Mouse (Mus musculus) lung, postnatal 36 days (tissue): ENCODE data around the gene Nhsl1.
"Not testable (repeated sequence)": the region's sequence is repeated elsewhere in the genome, so short reads cannot be mapped to it uniquely, and the experiment has no call there.

Experiments
- DNase-seq: peaks from one replicate; pipeline ENCODE4 v3.0.0; 2022; ENCODE audit warnings: mixed read lengths

Nhsl1 gene

GRCm38 (mm10) chr10:18447299-18447698 is 128.5 kb downstream of the Nhsl1 start:
- no peak for DNase-seq

- not testable (repeated sequence) for DNase-seq
Observed at GRCm38 (mm10) chr10:18448896-18449295, 130.1 kb downstream of the Nhsl1 start.

DNA sequence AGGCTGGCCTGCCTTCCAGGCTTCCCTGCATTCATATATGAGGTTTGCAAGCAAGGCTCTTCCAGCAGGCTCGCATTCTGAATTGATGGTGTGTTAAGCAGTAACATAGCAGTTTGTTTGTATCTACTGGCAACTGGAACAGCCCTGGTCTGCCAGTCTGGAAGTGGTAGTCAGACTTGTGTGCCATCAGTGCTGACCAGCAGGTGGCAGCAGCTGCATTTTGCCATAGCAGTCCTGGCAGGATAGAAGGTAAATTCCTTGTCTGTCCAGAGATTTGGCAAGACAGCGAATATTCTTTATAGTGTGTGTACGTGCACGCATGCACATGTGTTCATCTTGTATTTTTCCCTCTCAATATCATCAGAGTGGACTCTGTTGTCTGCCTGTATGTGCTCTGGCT is 134.6 kb downstream of the Nhsl1 start:
- DNase-seq, result peak; percentile 90

- DNase-seq, result no peak
Observed at GRCm38 (mm10) chr10:18454161-18454560, 135.4 kb downstream of the Nhsl1 start.

GRCm38 (mm10) chr10:18455301-18455920 is 136.6 kb downstream of the Nhsl1 start:
- DNase-seq, result no peak

GRCm38 (mm10) chr10:18457808-18458475 is 139.2 kb downstream of the Nhsl1 start:
- DNase-seq, result no peak

- DNase-seq, result no peak
Observed at GRCm38 (mm10) chr10:18461336-18461735, 142.6 kb downstream of the Nhsl1 start.

GRCm38 (mm10) chr10:18463071-18463841 is 144.5 kb downstream of the Nhsl1 start:
- DNase-seq, result no peak

DNA sequence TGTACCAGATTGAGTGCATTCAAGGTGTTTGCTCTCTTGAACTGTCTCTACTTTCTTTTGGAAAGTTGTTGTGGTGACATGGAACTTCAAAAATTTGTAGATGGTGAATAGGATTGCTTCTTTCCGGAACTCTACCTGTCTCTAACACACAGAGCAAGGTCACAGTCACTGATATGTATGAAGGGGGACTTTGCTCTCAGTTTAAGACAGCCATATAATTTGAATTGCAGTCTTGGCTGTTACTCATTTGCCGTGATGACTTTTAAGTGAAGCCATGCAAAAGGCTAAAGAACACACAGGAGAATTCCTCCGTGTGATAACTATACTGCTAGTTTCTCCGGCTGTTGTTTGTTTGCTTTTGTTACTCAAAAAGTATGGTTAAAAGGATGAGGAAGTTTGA is 149.6 kb downstream of the Nhsl1 start:
- DNase-seq, result no peak

GRCm38 (mm10) chr10:18469279-18470135 is 150.7 kb downstream of the Nhsl1 start:
- peak; percentile 20 for DNase-seq

GRCm38 (mm10) chr10:18470351-18471060 is 151.7 kb downstream of the Nhsl1 start:
- no peak for DNase-seq

- DNase-seq, result no peak
Observed at GRCm38 (mm10) chr10:18471648-18472047, 152.9 kb downstream of the Nhsl1 start.

DNA sequence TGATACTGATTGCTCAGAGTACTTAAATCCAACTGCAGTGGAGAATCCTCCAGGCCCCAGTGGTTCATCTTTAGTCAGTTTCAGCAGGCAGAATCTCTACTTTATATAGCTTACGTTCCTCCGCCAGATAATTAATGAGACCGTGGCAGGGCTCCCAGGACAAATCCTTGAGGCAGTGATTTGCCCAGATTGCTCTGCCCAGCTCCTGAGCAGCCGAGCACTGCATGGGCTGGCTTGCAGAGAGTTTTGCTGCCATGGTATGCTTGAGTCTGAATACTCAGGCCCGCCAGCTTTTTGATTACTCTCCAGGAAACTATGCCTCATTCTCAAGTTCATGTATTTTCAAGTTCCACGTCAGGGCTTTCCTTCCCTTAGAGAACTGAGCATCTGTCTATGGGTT is 156.3 kb downstream of the Nhsl1 start:
- DNase-seq, result no peak

DNA sequence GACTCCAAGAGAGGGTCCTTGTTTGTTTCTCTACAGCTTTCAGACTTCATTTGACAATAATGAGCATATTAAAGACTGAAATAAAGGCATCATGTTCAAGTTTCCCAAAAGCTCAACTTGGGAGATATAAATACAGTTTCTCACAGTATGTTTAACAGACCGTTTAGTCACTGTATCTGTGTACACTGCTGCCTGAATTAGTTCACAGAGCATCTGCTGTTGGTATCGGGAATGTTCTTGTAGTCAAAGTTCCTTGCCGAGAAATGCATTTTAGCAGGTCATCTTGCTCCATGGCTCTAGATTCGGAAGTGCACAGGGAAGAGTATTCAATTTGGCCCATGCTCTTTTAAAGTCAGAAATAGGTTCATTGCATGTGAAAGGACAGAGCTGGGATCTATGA is 159.5 kb downstream of the Nhsl1 start:
- no peak for DNase-seq

GRCm38 (mm10) chr10:18479285-18479684 is 160.5 kb downstream of the Nhsl1 start:
- DNase-seq, result no peak

GRCm38 (mm10) chr10:18480836-18481235 is 162.1 kb downstream of the Nhsl1 start:
- peak; percentile 8 for DNase-seq

- DNase-seq, result peak; percentile 15
Observed at GRCm38 (mm10) chr10:18482558-18483141, 163.9 kb downstream of the Nhsl1 start.

DNA sequence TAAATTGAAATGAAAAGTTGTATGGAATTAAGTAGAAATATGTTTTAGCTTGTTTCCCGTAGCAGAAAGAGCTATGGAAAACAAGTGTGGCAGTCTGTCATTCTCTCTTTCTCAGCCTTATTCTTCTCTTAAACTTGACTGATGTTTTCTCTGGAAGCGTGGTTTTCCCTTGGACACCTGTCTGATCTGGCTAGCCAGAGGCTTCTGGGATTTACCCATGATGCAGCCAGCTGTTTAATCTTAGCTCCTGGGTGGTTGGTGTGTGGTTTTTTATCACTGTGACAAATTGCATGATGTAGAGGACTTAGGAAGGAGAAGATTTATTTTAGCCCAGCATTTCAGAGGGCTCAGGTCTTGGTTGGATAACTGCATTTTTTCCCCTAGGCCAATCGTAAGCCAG is 164.9 kb downstream of the Nhsl1 start:
- DNase-seq, result no peak

- no peak for DNase-seq
Observed at GRCm38 (mm10) chr10:18484731-18485130, 165.9 kb downstream of the Nhsl1 start.

GRCm38 (mm10) chr10:18488239-18488803 is 169.5 kb downstream of the Nhsl1 start:
- DNase-seq, result no peak

- DNase-seq, result no peak
Observed at GRCm38 (mm10) chr10:18489936-18490335, 171.2 kb downstream of the Nhsl1 start.

- no peak for DNase-seq
Observed at GRCm38 (mm10) chr10:18491952-18492351, 173.2 kb downstream of the Nhsl1 start.
